Mouse (Mus musculus) hindlimb bud, embryonic 11.5 days (tissue): ENCODE measurements around the gene Neu1.
"Not testable (repeated sequence)": the region's sequence is repeated elsewhere in the genome, so short reads cannot be mapped to it uniquely, and the experiment has no call there.

Source experiments
- DNase-seq: peaks from one replicate; pipeline ENCODE4 v3.0.0-alpha.2; 2012; ENCODE audit warnings: low read depth, low spot score; ENCODE audit errors: extremely low spot score

The Neu1 gene

DNA sequence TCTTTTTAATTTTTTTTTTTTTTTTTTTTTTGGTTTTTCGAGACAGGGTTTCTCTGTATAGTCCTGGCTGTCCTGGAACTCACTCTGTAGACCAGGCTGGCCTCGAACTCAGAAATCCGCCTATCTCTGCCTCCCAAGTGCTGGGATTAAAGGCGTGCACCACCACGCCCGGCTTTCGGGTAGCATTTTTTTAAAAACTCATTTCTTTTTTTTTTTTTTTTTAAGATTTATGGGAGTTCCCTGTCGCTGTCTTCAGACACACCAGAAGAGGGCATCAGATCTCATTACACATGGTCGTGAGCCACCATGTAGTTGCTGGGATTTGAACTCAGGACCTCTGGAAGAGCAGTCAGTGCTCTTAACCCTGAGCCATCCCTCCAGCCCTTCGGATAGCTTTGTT is 29.1 kb upstream of the Neu1 start:
- not testable (repeated sequence) for DNase-seq

DNA sequence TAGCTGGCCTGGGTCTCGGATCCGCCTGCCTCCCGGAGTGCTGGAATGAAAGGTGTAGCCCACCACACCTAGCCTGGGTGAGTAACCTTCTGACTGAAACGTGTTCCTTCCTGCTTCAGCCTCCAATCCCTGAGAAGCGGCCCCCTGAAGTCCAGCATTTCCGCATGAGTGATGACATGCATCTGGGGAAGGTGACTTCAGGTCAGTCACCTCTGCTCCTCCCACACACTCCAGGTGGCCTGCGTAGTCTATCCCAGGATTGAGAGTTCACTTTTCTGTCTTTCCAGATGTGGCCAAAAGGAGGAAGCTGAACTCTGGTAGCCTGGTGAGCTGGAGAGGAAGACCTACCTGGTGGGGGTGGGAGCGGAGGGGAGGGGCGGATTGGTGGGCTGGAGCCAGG is 28.2 kb upstream of the Neu1 start:
- DNase-seq, result no peak

DNA sequence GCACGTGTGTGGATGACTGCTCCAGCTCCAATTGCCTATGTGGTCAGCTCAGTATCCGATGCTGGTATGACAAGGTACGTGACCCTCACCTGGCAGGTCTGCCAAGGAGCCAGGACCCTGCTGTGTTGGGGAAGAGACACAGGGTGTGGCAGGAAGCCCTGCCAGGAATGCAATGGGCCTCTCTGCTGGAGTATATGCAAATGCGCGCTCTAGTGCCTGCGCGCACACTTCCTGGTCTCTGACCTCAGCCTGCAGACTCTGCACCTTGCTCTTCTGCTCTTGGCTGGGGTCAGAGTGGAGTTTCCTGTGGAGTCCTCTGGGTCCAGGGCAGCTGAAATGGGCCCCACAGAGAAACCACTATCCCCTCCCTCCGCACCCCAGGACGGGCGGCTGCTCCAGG is 20.1 kb upstream of the Neu1 start:
- DNase-seq, result no peak

DNA sequence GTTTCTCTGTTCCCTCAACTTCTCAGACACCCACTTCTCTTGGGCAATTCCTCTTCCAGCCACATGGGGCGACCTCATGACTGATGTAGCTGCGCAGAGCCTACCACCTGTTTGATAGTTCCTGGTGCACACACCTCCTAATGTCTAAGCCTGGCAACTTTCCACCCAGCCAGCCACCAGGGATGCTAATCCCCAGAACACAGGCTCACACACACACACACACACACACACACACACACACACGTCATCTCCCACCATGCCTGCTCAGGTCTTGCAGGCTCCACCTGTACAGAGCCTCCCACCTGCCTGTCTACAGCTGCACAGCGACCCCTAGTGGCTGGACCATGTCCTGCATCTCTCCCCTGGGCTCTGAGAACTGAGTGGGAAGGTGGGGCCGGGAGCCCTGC is 19.1 kb upstream of the Neu1 start:
- no peak for DNase-seq

DNA sequence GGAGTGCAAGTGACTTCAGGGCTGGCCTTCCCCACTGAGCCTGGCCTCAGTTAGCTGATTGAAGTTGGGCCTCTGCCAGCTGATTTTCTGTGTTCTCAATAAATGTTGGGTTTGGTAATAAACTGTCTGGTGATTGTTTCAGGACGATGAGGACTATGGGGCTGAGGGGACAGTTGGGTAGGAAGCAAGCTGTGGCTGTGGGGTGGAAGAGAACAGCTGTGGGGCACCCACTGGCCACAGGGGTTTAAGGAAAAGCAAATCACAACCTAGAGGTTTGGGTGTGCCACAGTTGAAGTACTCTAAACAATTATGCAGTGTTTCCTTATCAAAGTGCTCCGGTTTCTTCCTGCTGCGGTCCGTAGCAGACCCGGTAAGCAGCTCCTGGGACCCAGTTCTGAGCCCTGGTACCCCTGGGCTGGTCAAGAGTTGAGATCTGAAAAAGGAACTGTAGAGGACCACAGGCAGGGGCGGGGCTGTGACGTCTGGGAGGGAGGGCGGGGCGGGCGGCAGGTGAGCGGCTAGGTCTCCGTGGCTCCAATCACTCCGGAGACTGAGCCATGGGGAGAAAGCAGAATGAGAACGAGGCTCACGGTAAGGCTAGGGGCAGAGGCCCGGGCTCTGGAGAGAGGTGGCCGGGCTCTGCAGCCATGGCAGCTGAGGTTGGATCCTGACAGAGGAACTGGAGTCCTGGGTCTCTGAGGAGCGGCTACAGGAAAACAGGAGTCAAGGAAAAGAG is 17.0 kb upstream of the Neu1 start, which contains the start of gene Slc44a4:
Slc44a4 (plus strand) TSS at position 537 of the 736 bp plus-strand sequence.
- no peak for DNase-seq

DNA sequence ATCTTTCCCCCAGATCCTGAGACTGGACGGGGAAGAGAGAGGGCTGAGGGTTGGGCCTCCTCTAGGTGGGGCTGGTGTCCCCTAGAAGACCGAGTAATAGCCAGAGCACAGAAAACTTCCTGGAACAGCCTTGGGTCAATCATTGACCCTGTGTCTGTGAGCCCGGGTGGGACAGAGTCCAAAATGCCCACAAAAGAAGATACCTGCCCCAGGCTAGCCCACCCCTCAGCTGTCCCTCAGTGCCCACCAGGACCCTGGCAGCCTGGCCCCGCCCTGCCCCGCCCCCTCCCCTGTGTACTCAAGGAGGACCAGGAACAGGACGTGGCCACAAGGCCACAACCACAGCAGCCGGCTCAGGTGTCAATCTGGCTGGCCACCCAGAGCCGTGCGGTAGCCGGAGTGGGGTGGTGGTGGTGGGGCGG is 15.6 kb upstream of the Neu1 start:
- no peak for DNase-seq

DNA sequence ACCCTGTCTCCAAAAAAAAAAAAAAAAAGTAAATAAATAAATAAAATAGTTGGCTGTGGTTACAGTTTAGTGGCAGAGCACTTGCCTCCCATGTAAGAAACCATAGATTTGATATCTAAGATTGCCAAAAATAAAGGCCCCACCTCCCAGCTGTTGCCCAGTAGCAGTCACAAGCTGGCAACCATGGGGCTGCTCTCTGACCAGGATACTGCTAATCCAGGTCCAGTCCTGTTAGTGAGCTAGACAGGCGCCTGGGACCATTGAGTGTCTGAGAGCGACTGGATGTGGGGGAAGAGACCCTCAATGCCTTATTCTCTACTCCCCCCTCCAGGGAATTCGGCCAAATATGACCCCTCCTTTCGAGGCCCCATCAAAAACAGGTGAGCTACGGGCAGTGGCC is 14.7 kb upstream of the Neu1 start:
- DNase-seq, result no peak

DNA sequence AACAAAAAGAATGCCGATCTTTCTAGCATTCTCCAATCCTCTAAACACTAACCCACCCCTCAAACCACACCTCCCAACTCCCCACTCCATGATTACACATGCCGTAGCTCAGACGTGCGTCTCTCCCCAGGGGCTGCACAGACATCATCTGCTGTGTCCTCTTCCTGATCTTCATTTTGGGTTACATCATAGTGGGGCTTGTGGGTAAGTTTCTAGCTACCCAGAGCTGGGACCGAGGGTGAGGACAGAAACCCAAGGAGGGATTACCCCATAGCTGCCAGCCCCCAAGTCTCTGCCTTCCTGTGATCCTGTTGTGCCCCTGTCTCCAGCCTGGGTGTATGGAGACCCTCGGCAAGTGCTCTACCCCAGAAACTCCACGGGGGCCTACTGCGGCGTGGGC is 13.9 kb upstream of the Neu1 start:
- DNase-seq, result no peak

DNA sequence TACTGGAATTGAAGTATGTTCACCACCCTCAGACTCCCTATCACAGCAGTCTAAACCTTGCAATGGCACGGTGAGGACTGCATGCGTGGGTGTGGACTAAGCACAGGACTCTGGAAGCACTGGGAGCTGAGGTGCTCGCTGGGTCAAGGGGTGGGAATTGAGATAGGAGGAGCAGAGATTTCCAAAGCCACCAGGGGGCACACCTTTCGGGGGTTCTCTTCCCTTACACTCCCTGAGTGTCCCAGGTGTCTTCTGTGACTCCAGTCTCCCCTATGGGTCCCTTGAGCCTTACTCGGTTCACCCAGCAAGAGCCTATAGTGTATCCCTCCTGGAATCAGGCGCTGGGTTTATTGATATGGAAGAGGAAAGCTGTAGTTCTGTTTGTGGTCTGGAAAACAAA is 8.1 kb upstream of the Neu1 start:
- DNase-seq, result no peak

DNA sequence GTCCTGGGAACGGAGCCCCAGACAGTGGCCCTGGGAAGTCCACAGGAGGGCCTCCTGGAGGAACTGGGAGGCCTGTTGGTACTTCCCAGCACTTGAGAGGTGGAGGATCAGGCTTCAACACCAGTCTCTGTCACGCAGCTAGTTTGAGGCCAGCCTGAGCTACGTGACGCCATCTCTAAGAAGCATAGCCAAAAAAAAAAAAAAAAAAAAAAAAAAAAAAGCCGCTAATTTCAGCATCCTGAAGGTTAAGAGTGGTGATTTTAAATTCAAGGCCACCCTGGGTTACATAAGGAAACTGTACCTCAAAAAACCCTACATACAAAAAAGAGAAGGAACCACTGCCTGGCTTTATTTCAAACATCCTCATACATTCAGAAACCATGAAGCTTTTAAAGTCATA is 6.8 kb upstream of the Neu1 start:
- DNase-seq, result no peak

DNA sequence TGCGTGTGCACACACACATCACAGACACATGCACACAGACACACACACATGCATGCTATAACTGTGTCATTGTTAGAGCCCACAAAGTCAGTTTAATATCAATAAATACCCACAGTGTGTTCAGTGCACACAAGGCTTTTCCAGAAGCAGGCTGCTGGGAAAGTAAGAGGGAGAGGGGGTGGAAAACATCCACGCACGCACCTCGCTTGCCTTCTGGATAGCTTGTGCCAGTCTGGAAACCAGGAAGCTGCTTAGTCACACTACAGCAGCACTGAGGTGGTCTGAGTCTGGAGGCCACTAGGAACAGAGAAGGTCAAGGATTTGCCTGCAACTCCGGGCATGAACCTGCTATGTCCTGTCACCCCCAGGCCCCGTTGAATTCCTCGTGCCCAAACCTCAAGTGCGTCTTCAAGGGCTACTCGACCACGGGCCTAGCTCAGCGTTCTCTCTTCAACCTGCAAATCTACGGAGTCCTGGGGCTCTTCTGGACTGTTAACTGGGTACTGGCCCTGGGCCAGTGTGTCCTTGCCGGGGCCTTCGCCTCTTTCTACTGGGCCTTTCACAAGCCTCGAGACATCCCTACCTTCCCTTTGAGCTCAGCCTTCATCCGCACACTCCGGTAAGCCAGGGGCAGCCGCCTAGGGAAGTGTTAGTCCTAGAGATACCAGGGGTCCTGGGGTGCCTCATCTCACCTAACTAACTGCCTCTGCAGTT is 3.6 kb upstream of the Neu1 start:
- no peak for DNase-seq

DNA sequence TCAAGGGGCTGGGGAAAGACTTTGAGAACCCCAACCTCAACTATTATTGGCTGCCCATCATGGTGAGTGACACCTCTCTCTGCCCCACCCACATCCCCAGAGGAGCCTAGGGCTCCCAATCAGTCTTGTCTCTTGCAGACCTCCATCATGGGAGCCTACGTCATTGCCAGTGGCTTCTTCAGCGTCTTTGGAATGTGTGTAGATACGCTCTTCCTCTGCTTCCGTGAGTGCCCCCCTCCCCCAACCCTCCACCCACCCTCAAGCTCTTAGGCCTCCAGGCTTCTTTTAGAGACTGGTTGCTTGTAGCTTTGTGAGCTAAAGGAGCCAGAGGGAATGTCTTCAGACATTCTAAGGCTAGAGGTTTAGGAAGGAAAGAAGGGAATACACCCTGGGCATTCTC is 2.2 kb upstream of the Neu1 start:
- no peak for DNase-seq

DNA sequence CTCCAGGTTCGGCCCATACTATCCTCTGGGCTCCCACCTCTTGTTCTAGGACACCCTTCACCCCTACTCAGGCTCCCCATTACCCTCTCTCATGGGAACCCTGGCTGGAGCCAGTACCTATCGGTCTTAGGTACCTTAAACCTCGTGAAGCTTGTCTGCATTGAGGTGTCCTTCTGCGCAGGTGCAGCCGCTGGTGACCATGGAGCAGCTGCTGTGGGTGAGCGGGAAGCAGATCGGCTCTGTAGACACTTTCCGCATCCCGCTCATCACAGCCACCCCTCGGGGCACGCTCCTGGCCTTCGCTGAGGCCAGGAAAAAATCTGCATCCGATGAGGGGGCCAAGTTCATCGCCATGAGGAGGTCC is 664 bp downstream of the Neu1 start:
- DNase-seq, result no peak

DNA sequence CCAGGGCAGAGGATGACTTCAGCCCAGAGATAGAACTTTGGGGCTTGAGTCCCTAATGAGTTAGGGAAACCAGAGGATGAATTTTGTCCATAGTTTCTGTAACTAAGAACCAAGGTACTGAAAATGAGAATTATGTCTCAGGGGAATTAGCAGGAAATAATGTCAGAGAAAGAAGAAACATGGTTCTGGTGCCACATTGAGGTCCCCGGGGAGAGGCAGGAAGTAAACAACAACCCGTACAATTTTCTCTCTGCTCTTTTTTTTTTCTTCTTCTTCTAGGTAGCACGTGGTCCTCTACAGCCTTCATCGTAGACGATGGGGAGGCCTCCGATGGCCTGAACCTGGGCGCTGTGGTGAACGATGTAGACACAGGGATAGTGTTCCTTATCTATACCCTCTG is 1.2 kb downstream of the Neu1 start:
- no peak for DNase-seq

DNA sequence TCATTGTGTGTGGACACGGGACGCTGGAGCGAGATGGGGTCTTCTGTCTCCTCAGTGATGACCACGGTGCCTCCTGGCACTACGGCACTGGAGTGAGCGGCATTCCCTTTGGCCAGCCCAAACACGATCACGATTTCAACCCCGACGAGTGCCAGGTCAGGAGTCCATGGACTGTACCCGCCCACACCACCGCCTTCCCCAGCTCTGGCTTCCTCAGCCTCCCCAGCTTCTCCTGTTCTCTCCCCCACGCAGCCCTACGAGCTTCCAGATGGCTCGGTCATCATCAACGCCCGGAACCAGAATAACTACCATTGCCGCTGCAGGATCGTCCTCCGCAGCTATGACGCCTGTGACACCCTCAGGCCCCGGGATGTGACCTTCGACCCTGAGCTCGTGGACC is 3.0 kb downstream of the Neu1 start:
- DNase-seq, result no peak

DNA sequence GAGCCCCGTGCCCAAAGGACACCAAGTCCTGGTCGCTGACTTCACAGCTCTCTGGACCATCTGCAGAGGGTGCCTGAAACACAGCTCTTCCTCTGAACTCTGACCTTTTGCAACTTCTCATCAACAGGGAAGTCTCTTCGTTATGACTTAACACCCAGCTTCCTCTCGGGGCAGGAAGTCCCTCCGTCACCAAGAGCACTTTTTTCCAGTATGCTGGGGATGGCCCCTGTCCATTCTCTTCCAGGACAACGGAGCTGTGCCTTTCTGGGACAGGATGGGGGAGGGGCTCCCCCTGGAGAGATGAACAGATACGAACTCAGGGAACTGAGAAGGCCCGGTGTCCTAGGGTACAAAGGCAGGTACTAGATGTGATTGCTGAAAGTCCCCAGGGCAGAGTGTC is 3.8 kb downstream of the Neu1 start:
- no peak for DNase-seq

DNA sequence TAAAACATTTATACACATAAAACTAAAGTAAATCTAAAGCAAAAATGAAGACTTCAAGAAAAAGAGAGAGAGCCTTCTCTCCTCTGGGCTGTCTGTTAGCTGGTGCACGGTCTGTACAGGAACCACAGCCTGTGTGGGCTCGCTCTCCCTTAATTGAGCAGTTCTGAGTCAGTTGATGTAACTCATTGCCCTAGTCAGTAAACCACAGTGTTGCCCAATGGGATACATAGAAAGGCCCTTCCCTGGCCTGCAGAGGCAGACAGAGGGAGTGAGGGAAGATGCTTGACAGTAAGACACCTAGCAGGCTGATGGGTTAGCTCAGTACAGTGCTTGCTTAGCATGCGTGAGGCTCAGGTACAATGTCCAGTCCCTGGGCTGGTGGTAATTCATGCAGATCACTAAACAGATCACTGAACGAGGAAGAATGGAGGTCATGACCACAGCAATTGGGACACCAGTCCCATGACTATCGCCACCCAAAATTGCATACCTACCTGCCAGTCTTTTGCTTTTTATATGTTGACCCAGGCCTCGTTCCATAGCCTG is 7.0 kb downstream of the Neu1 start:
- DNase-seq, result no peak

DNA sequence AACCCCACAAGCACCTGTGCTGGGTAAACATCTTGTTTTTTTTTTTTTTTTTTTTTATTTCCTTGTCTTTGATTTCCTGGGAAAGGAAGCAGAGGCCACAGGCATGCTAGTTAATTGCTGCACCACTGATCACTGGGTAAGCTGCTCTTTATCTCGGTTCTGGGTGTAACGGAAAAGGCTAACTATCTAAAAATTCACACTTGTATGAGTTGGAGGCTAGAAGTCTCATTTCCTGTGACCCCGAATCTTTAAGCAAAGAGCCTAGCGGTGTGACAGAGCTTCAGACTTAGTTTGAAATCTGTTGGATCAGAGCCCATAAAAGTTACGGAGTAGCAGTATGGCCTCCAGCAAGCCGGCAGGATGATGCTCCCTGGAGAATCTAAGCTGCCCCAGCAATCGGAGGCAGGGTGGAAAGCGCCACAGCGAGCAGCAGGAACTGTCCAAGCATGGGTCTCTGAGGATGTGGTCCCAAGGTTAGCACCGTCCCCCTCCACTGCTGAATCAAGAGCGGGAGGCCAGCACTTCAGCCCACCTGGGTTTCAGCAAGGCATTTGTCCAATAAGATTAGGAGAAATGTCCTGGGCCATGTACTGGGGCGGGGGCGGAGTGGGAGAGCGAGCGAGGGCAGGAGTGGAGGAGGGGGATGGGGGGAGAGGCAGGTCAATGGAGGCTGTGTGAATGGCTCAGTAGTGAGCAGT is 10.4 kb downstream of the Neu1 start:
- DNase-seq, result no peak

DNA sequence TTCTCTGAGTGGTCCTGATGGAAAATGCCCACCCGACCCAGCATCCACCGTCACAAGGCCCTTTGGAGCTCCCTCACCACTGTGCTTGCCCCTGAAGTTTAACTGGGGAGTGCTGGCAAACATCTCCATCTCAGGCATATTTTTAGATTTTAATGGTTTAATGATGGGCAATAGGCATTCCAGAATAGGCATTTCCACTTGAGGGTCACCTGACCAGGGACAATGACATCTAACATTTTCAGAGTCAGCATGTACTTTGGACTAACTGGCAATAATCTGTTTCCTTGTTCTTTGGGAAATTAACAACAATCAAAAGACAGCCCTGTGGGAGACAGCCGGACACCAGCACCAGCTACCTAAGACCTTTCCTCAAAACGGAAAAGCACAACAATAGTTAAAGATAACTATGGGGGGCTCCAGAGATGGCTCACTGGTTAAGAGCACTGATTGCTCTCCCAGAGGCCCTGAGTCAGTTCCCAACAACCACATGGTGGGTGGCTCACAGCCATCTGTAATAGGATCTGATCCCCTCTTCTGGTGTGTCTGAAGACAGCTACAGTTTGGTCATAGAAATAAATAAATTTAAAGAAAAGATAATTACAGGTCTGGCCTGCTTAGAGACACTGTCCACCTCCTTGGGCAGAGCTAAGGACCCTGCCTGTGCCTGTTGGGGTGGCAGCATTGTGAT is 12.2 kb downstream of the Neu1 start:
- DNase-seq, result no peak

DNA sequence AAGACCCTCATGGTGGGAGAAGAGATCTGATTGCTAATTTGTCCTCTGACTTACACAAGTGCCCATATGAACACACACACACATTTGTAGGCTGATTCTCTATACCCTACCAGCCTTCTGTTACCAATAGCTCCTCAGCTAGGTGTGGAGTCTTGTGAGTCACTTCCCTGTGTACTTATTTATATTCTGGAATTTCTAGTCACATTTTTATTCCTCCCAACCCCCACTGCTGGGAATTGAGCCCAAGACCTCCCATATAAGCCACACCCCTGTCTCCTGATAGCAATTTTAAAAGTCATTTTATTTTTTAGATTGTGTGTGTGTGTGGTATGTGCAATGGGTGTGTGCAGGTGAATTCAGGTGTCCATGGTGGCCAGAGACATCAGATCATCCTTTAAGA is 13.3 kb downstream of the Neu1 start:
- no peak for DNase-seq

DNA sequence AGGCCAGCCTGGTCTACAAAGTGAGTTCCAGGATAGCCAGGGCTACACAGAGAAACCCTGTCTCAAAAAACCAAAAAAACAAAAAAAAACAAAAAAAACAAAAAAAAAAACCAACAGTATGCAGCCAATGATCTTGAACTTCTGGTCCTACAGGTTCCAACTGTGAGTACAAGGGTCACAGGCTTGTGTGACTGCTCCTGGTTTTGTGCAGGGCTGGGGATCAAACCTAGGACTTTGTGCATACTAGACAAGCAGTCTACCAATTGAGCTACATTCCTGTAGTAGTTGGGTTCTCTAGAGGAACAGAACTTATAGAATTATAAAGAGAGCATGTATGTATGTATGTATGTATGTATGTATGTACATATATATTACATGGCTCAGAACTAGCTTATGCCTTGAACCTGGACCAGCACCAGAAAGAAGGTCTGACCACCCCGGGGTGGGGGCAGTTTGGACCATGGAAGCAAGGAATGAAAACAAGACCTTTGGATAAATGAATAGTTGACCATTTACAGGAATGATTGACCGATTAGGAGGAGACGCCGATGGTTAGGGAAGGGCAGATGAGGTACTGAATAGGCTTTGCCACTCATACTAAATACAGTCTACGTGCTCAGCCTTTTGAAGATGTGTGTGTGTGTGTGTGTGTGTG is 15.6 kb downstream of the Neu1 start:
- DNase-seq, result no peak
